Mouse (Mus musculus) liver, postnatal 0 days (tissue): ENCODE measurements around the gene Filip1. TPM values are rescaled to one million over a fixed set of nuclear protein-coding genes. Genes with fewer than 3 reads are reported as not detected.
A peak's percentile ranks its signal among the peaks of the same experiment; 100 is the strongest.

Source experiments
- ATAC-seq: fragments of 200-750 bp; cut with Nextera tagmentation; 2 replicates; pipeline ENCODE4 v1.8.0; 2017; ENCODE audit warnings: mild to moderate bottlenecking, moderate library complexity
- DNase-seq: peaks from one replicate; pipeline ENCODE4 v3.0.0-alpha.2; 2016
- H3K27ac ChIP-seq: fragments of 300-500 bp; sonication (generic); 2 replicates; pipeline ENCODE4 v1.5.1; 2014; ENCODE audit warnings: antibody characterized with exemption, moderate library complexity, mild to moderate bottlenecking, low read depth
- H3K27me3 ChIP-seq: fragments of 300-500 bp; sonication (generic); 2 replicates; pipeline ENCODE4 v1.6.1; 2014; ENCODE audit warnings: low read length, control low read depth, mixed read lengths; ENCODE audit not compliant: insufficient read depth
- H3K36me3 ChIP-seq: fragments of 300-500 bp; sonication (generic); replicated peaks from 2 replicates; pipeline ENCODE4 v1.6.1; 2014; ENCODE audit warnings: mild to moderate bottlenecking, control low read depth, low read length, moderate library complexity, mixed read lengths; ENCODE audit not compliant: insufficient read depth
- H3K4me1 ChIP-seq: fragments of 300-500 bp; sonication (generic); 2 replicates; pipeline ENCODE4 v1.6.1; 2014; ENCODE audit warnings: antibody characterized with exemption, mild to moderate bottlenecking, control low read depth; ENCODE audit not compliant: insufficient read depth
- H3K4me2 ChIP-seq: fragments of 300-500 bp; sonication (generic); 2 replicates; pipeline ENCODE4 v1.6.1; 2014; ENCODE audit warnings: low read depth, mild to moderate bottlenecking, low read length, moderate library complexity, mixed read lengths
- H3K4me3 ChIP-seq: fragments of 300-500 bp; sonication (generic); 2 replicates; pipeline ENCODE4 v1.5.1; 2014; ENCODE audit warnings: low read depth, low read length
- H3K9ac ChIP-seq: fragments of 300-500 bp; sonication (generic); replicated peaks from 2 replicates; pipeline ENCODE4 v1.6.1; 2014; ENCODE audit warnings: mild to moderate bottlenecking, moderate library complexity
- H3K9me3 ChIP-seq: fragments of 300-500 bp; sonication (generic); 2 replicates; pipeline ENCODE4 v1.6.1; 2016; ENCODE audit warnings: mild to moderate bottlenecking, control low read depth, low read length, mixed read lengths
- CTCF ChIP-seq: sonication (generic); IDR thresholded peaks from 2 replicates; pipeline ENCODE4 v1.5.1; 2016; ENCODE audit warnings: antibody characterized with exemption, low read depth
- EP300 ChIP-seq: IDR thresholded peaks from 2 replicates; pipeline ENCODE4 v1.6.1; 2016; ENCODE audit warnings: antibody characterized with exemption, low read depth, mild to moderate bottlenecking
- WGBS: fragments of 180-500 bp; shearing (Covaris S2); extraction: QIAGEN DNeasy Blood & Tissue Kit; methylation state at CpG from one replicate; pipeline ENCODE4 v1.1.7; 2014; ENCODE audit not compliant: insufficient replicate concordance; 5-methylcytosine and 5-hydroxymethylcytosine counted together
- polyA plus RNA-seq: library from polyadenylated mRNA; unstranded; fragments of >200 nt; fragmentation: Nextera tagmentation; extraction: Ambion mirVana; gene quantifications from 2 replicates; pipeline ENCODE4 v1.2.1, GENCODE M21; 2015

Filip1 gene
- polyA plus RNA-seq, 1 experiment from 2014 or later, result 1.2 TPM

GRCm38 (mm10) chr9:79947973-79948372 is 64.7 kb downstream of the Filip1 start:
- 55% methylated on average over 2 of the region's 2 CpGs for WGBS
- Histone ChIP-seq H3K9me3 (no peaks in the 10 kb centered on the region), H3K27me3 (no peaks in the 10 kb centered on the region), H3K4me2 (no peak overlapping the region), H3K4me1 (peaks cover 4% of the 10 kb centered on the region; the same call in 1 of the 2 replicates), H3K36me3 (no peaks in the 10 kb centered on the region), H3K27ac (no peak overlapping the region), H3K9ac (no peak overlapping the region), H3K4me3 (no peak overlapping the region)
- ATAC-seq (peak; percentile 90), DNase-seq (no peak)
- TF ChIP-seq EP300 (no peak), CTCF (no peak)

- DNase-seq, result no peak
- no peak for TF ChIP-seq EP300
- no peak for TF ChIP-seq CTCF
- no peak overlapping the region for H3K4me2 ChIP-seq
- H3K27ac ChIP-seq, result no peak overlapping the region
- no peak overlapping the region for H3K9ac ChIP-seq
- H3K4me3 ChIP-seq, result no peak overlapping the region
- 69% methylated on average over 3 of the region's 3 CpGs for WGBS
- ATAC-seq, result no peak
- no peaks in the 10 kb centered on the region for H3K9me3 ChIP-seq
- H3K4me1 ChIP-seq, result peaks cover 4% of the 10 kb centered on the region; the same call in 1 of the 2 replicates
- no peaks in the 10 kb centered on the region for H3K36me3 ChIP-seq
- H3K27me3 ChIP-seq, result no peaks in the 10 kb centered on the region
Measured at GRCm38 (mm10) chr9:79947414-79947813, 65.2 kb downstream of the Filip1 start.

GRCm38 (mm10) chr9:79944872-79945271 is 67.8 kb downstream of the Filip1 start:
- ATAC-seq (no peak), DNase-seq (no peak)
- Histone ChIP-seq H3K27me3 (no peaks in the 10 kb centered on the region), H3K9ac (no peak overlapping the region), H3K4me3 (no peak overlapping the region), H3K36me3 (no peaks in the 10 kb centered on the region), H3K9me3 (no peaks in the 10 kb centered on the region), H3K27ac (no peak overlapping the region), H3K4me1 (no peaks in the 10 kb centered on the region), H3K4me2 (no peak overlapping the region)
- TF ChIP-seq CTCF (no peak), EP300 (no peak)
- WGBS, result 56% methylated on average over 6 of the region's 6 CpGs

GRCm38 (mm10) chr9:79943986-79944385 is 68.7 kb downstream of the Filip1 start:
- 67% methylated on average over 10 of the region's 10 CpGs for WGBS
- no peak overlapping the region for H3K4me2 ChIP-seq
- no peak for ATAC-seq
- H3K27ac ChIP-seq, result no peak overlapping the region
- H3K27me3 ChIP-seq, result no peaks in the 10 kb centered on the region
- no peaks in the 10 kb centered on the region for H3K36me3 ChIP-seq
- H3K9ac ChIP-seq, result no peak overlapping the region
- no peak for TF ChIP-seq CTCF
- TF ChIP-seq EP300, result no peak
- no peak for DNase-seq
- no peaks in the 10 kb centered on the region for H3K9me3 ChIP-seq
- H3K4me1 ChIP-seq, result no peaks in the 10 kb centered on the region
- no peak overlapping the region for H3K4me3 ChIP-seq

- ATAC-seq (no peak), DNase-seq (no peak)
- Histone ChIP-seq H3K4me2 (no peak overlapping the region), H3K36me3 (no peaks in the 10 kb centered on the region), H3K27me3 (no peaks in the 10 kb centered on the region), H3K4me3 (no peak overlapping the region), H3K27ac (no peak overlapping the region), H3K4me1 (no peaks in the 10 kb centered on the region), H3K9ac (no peak overlapping the region), H3K9me3 (no peaks in the 10 kb centered on the region)
- TF ChIP-seq CTCF (no peak), EP300 (no peak)
- 66% methylated on average over 11 of the region's 11 CpGs for WGBS
Measured at GRCm38 (mm10) chr9:79938416-79939206, 74.0 kb downstream of the Filip1 start.

- Histone ChIP-seq H3K4me2 (no peak overlapping the region), H3K27ac (no peak overlapping the region), H3K27me3 (no peaks in the 10 kb centered on the region), H3K36me3 (no peaks in the 10 kb centered on the region), H3K4me1 (no peaks in the 10 kb centered on the region), H3K9me3 (no peaks in the 10 kb centered on the region), H3K9ac (no peak overlapping the region), H3K4me3 (no peak overlapping the region)
- ATAC-seq, result no peak
- TF ChIP-seq CTCF (no peak), EP300 (no peak)
- 70% methylated on average over 6 of the region's 6 CpGs for WGBS
- DNase-seq, result no peak
Measured at GRCm38 (mm10) chr9:79937570-79937969, 75.1 kb downstream of the Filip1 start.
